Mouse (Mus musculus) layer of hippocampus, adult 8-10 months (tissue): ENCODE results near the gene Zfr. TPM values are rescaled to one million over a fixed set of nuclear protein-coding genes. Genes with fewer than 3 reads are reported as not detected.
"Not testable (repeated sequence)": the region's sequence is repeated elsewhere in the genome, so short reads cannot be mapped to it uniquely, and the experiment has no call there.

Source experiments
- DNase-seq, 2 experiments: peaks; one replicate each; pipeline ENCODE4 v3.0.0; 2022; ENCODE audit warnings: low spot score in 2 of 2
- total RNA-seq, 4 experiments: library from RNA; stranded (reverse); gene quantifications; 2 replicates each; pipeline ENCODE4 v1.2.4; 2022

The Zfr gene
- total RNA-seq, 4 experiments from 2014 or later: 275 to 344 (median 299) TPM

- no peak for DNase-seq
These were observed 76.5 kb downstream of the Zfr start for GRCm38 (mm10) chr15:12193880-12194816.

DNA sequence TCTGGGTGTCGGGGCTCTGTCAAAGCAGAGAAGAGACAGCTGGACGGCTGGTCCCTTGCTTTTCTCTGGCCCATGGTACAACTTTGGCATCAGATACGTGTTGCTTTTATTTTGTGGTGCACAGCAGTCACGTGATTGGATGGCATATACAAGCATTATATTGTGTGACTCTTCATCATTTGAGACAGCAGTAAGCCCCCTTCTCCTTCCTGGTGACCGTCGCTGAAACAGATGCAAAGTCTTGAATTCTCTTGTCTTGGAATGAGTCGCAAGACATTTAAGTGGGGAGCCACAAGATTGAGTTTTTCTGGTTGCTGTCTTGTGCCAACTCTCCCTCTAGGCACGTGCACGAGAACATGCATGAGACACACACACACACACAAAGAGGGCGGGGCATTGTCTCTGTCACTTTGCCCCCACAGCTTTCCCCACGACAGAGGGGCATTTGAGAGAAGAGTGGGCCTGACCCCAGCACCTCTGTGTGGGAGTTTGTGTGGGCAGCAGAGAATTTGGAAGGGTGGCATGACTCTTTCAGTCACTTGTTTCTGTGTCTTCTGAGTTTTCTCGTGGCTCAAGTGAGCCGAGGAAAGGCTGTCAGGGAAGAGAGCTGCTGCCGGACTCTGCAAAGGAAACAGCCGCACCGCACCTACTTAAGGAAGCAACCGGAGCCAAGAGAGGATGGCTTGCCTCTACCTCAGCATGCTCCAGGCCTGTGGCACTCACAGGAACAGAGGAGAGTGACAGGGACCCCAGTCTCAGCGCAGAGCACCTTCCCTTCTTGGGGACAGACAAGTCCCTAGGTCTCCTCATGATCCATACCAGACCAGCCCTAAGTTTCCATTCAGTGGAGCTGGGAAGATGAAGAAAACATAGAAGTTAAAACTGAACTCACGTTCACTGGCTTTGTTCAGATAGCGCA lies 77.4 kb downstream of the Zfr start:
- no peak for DNase-seq

GRCm38 (mm10) chr15:12195966-12196365 lies 78.3 kb downstream of the Zfr start:
- no peak for DNase-seq

- peak in 1 of 2 experiments; percentile 60 for DNase-seq
These were observed 79.0 kb downstream of the Zfr start for GRCm38 (mm10) chr15:12196410-12197191.

DNA sequence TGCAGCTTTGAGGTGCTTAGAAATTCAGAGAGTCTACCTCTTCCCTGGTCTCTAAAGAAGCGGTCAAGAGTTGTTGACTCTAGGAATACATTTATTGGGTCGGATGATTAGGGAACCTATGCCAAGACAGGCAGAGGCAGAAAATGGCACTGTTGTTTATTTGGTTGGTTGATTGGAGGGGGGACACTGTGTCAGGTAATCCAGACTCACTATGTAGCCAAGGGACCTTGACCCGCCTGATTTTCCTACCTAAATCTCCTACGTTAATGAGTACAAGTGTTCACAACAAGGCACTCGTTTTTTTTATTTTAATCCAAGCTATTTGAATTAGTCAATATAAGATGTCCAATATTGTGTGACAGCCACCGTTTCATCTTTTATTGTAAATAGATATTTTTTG lies 79.7 kb downstream of the Zfr start:
- no peak for DNase-seq

DNA sequence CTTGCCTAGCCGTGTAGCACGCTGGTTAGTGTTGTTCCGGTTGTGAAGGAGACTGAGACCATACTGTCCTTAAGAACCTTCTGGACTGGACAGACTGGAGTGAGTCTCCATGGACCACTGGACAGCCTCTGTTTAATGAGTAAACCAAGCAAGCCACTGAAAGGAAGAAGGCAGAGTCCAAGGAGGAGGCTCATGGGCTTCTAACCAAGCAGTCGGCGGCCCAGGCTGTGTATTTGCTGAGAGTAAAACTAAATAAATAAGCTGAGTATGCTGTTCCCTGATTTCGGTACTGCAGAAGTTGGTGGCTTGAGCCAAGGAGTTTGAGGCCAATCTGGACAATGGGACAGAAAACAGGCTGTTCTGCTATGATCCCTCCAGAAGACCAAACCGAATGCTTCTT lies 82.4 kb downstream of the Zfr start:
- DNase-seq: no peak

- DNase-seq: no peak
These were observed 84.2 kb downstream of the Zfr start for GRCm38 (mm10) chr15:12201856-12202255.

DNA sequence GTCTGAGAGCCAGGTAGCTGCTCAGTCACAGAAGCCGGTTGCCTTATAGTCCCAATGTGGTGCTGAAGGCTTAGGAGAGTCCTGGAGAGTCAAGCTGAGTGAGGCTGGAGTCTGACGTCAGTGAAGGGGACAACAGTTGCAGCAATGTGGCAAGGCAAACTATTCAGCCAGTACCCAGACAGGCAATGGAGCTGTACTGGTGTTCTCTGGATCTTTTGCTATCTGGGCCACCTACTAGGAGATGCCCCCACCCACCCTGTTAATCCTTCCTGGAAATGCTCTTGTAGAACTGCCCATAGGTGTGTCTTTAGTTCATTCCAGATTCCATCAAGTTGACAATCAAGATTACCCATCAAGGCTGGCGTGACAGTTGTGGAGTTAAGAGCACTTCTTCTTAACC lies 84.8 kb downstream of the Zfr start:
- no peak for DNase-seq

GRCm38 (mm10) chr15:12203008-12203407 lies 85.4 kb downstream of the Zfr start:
- not testable (repeated sequence) for DNase-seq

- no peak for DNase-seq
These were observed 86.1 kb downstream of the Zfr start for GRCm38 (mm10) chr15:12203512-12204318.

- peak; percentile 99 for DNase-seq
These were observed 86.9 kb downstream of the Zfr start, which contains the start of gene Mtmr12 for GRCm38 (mm10) chr15:12204319-12205159. Gene Mtmr12 (plus strand): TSS chr15:12205028.

DNA sequence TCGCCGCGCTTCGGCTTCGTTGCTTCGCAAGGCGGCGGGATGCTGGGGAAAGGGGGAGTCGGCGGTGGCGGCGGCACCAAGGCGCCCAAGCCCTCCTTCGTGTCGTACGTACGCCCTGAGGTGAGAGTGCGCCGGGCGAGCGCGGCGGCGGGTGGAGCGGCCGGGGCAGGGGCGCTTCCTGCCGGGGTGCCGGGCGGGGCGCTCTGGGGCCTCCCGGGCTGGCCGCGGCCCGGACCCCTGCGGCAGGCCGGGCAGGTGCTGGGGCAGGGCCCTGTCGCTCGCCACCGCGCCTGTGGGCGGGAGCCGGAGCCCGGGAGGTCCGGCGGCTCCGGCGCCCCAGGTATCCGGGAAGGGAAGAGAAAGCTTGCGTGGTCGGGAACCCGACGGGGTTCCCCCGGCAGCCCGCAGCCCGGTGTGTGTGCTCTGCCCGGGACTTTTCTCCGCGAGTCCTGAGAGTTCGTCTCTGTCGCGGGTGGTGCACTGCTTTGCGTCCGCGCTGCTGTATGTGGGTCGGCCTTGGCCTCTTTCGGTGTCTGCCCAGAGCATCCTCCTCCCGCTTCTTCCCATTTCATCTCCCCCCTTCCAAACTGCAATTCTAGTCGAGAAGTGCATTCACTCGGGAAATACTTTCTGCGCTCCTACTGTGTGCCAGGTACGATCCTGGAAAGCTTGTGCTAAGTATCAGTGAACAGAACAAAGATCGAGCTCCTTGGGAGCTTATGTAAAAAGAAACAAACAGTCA lies 87.7 kb downstream of the Zfr start:
- no peak for DNase-seq

DNA sequence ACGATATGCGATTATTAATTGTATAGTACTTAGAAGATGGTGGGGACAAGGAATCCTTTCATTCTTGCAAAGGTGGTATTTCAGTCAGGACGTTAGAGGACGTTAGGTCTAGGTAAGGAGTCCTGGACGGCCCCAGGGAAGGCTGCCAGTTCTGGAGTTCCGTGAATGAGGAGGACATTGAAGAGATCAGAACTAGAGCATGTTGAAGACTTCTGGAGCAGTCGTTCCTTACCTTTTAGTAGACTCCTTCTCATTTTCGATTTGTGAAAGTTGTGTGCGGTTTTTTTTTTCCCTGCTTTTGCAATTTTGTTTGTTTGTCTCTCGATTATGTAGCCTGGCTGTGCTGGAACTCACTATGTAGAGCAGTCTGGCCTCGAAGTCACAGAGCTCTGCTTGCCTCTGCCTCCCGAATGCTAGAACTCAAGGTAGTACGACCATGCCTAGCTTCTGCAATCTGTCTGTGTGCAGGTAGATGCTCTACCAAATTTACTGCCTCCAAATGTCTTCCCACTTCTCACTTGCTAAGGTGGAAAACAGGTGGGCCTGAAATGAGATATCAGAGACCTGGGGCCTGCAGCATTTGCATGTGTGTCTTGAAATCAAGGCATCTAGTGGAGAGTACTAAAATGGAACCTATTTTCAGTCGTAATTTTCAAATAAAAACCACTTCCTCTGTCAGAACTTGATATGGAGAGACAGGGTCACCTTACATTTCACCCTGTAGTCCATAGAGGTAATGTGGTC lies 88.4 kb downstream of the Zfr start:
- no peak for DNase-seq

GRCm38 (mm10) chr15:12206646-12207222 lies 89.1 kb downstream of the Zfr start:
- no peak for DNase-seq

DNA sequence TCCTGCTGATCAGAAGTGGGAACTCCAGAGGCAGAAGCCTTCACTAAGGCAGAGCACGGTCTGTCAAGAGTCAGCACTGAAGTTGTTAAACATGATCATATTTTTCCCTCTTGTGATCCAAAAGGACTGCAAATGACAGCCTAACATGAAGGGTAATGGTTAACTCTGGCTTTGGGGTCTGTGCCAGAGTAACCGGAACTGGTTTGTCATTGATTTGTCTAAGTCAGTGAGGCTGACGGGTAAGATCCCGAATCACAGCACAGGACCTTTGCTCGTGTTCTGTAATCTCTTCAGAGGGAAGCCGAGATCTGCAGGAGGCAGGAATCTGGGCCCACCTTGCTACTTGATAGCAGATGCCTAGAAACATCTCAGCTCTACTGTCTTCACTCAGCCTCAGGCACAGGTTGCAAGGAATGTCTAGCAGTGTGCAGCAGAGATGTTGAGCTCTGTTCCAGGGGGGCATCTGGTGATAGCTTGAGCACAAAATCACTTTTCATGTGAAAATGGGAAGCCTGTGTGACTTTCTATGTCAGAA lies 90.0 kb downstream of the Zfr start:
- DNase-seq: no peak

- peak; percentile 86 for DNase-seq
These were observed 93.9 kb downstream of the Zfr start for GRCm38 (mm10) chr15:12211577-12211976.

GRCm38 (mm10) chr15:12212266-12212665 lies 94.6 kb downstream of the Zfr start:
- DNase-seq: no peak
